Mouse (Mus musculus) intestine, embryonic 14.5 days (tissue): Measurements from ENCODE around the gene Clasrp. TPM values are rescaled to one million over a fixed set of nuclear protein-coding genes. Genes with fewer than 3 reads are reported as not detected.
A peak's percentile ranks its signal among the peaks of the same experiment; 100 is the strongest.

Experiments
- ATAC-seq: fragments of 200-750 bp; cut with Nextera tagmentation; replicated peaks from 2 replicates; pipeline ENCODE4 v1.8.0; 2017; ENCODE audit warnings: low read depth, moderate number of reproducible peaks, moderate TSS enrichment, moderate library complexity; ENCODE audit not compliant: low FRiP score, low TSS enrichment
- DNase-seq: peaks from one replicate; pipeline ENCODE4 v3.0.0-alpha.2; 2018; ENCODE audit warnings: low spot score
- H3K27ac ChIP-seq: fragments of 300-500 bp; sonication (generic); 2 replicates; pipeline ENCODE4 v1.5.1; 2014; ENCODE audit warnings: low read depth, mild to moderate bottlenecking, control low read depth
- H3K27me3 ChIP-seq: fragments of 300-500 bp; sonication (generic); replicated peaks from 2 replicates; pipeline ENCODE4 v1.6.1; 2014; ENCODE audit warnings: low read length, control low read depth; ENCODE audit not compliant: control insufficient read depth, insufficient read depth
- H3K36me3 ChIP-seq: fragments of 300-500 bp; sonication (generic); 2 replicates; pipeline ENCODE4 v1.6.1; 2014; ENCODE audit warnings: low read length, control low read depth; ENCODE audit not compliant: control insufficient read depth, insufficient read depth
- H3K4me1 ChIP-seq: fragments of 300-500 bp; sonication (generic); replicated peaks from 2 replicates; pipeline ENCODE4 v1.6.1; 2014; ENCODE audit warnings: low read length, control low read depth, mixed read lengths; ENCODE audit not compliant: control insufficient read depth, insufficient read depth
- H3K4me2 ChIP-seq: fragments of 300-500 bp; sonication (generic); 2 replicates; pipeline ENCODE4 v1.6.1; 2014; ENCODE audit warnings: low read length
- H3K4me3 ChIP-seq: fragments of 300-500 bp; sonication (generic); 2 replicates; pipeline ENCODE4 v1.5.1; 2014; ENCODE audit warnings: low read depth, low read length, control low read depth, mixed read lengths
- H3K9ac ChIP-seq: fragments of 300-500 bp; sonication (generic); 2 replicates; pipeline ENCODE4 v1.6.1; 2014; ENCODE audit warnings: mild to moderate bottlenecking, low read length
- H3K9me3 ChIP-seq: fragments of 300-500 bp; sonication (generic); 2 replicates; pipeline ENCODE4 v1.6.1; 2016; ENCODE audit warnings: low read length, control low read depth; ENCODE audit not compliant: control insufficient read depth
- WGBS: fragments of 180-500 bp; shearing (Covaris S2); extraction: QIAGEN DNeasy Blood & Tissue Kit; methylation state at CpG from one replicate; pipeline ENCODE4 v1.1.7; 2014; 5-methylcytosine and 5-hydroxymethylcytosine counted together
- polyA plus RNA-seq: library from polyadenylated mRNA; unstranded; fragments of >200 nt; fragmentation: Nextera tagmentation; extraction: Ambion mirVana; gene quantifications from 2 replicates; pipeline ENCODE4 v1.2.1, GENCODE M21; 2014

Gene Clasrp
- polyA plus RNA-seq, 1 experiment from 2014 or later: 46.4 TPM

DNA sequence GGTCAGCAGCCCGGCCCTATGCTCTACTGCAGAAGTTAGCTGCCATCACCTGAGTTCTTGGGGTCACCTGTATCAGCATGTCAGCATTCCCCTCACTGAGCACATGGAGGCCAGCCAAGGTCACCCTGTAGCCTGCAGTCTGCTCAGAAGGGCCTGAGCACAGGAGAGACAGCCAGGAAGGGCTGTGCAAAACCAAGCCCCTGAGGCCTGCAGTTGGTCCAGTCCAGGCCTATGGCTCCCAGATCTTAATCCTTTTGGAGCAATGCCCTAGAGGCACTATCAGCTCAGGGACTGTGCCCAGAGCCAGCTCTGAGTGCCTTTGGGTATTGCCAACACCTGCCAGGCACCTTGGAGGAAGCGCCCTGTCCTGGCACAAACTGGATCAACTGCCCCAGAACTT is 47.2 kb downstream of the Clasrp start:
- no peaks in the 10 kb centered on the region for H3K27me3 ChIP-seq
- ATAC-seq (no peak), DNase-seq (no peak)
- no peak overlapping the region for H3K9ac ChIP-seq
- H3K9me3 ChIP-seq: no peaks in the 10 kb centered on the region
- H3K4me3 ChIP-seq: no peak overlapping the region
- no peak overlapping the region for H3K27ac ChIP-seq
- H3K4me1 ChIP-seq: peaks cover 29% of the 10 kb centered on the region
- WGBS: 98% methylated on average over 2 of the region's 2 CpGs
- peaks cover 32% of the 10 kb centered on the region for H3K36me3 ChIP-seq
- no peak overlapping the region for H3K4me2 ChIP-seq

DNA sequence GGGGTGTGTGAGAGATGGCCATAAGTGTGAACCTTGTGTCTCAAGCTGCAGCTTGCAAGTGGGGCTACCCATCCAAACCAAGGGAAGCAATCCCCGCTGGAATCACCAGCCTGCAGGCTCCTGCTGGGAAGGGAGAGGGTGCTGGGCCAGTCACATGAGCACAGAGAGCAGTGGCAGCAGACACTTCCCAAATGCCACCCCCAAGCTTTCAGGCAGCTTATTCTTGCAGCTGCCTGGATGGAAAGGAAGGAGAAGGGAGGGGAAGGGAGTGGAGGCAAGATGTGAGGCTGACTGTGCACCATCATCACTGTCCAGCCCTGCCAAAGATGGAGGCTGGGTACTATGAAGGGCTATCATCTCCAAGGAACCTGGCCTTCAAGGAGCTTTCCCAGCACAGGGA is 50.1 kb downstream of the Clasrp start:
- ATAC-seq (no peak), DNase-seq (no peak)
- no peak overlapping the region for H3K4me3 ChIP-seq
- H3K4me2 ChIP-seq: no peak overlapping the region
- no peaks in the 10 kb centered on the region for H3K27me3 ChIP-seq
- no peaks in the 10 kb centered on the region for H3K9me3 ChIP-seq
- no peak overlapping the region for H3K27ac ChIP-seq
- H3K9ac ChIP-seq: no peak overlapping the region
- peaks cover 32% of the 10 kb centered on the region for H3K36me3 ChIP-seq
- H3K4me1 ChIP-seq: peaks cover 9% of the 10 kb centered on the region
- 86% methylated on average over 1 of the region's 1 CpGs for WGBS

DNA sequence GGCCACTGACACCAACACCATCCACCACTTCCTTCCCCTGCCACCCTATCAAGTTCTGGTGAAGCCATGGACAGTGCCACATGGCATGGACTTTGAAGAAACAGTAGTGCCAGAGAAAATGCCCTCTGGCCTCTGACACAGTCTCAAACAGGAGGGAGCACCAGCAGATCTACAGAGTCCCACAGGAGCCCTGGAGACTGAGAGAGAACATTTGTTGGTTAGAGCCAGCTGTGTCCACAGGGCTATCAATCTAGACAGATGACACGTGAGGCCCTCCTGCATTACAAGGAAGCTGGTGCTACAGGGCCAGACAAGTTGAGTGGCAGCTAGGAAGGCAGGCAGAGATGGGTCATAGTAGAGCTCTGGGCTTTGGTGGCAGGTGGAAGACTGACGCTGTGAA is 51.8 kb downstream of the Clasrp start:
- WGBS: 61% methylated on average over 2 of the region's 2 CpGs
- DNase-seq (no peak), ATAC-seq (no peak)
- Histone ChIP-seq H3K4me2 (no peak overlapping the region), H3K27ac (no peak overlapping the region), H3K9me3 (no peaks in the 10 kb centered on the region), H3K9ac (no peak overlapping the region), H3K27me3 (no peaks in the 10 kb centered on the region), H3K4me3 (no peak overlapping the region), H3K4me1 (0 out of 2 replicates have a peak, but pooled peaks cover 2% of the 10 kb centered on the region), H3K36me3 (peaks cover 32% of the 10 kb centered on the region)

DNA sequence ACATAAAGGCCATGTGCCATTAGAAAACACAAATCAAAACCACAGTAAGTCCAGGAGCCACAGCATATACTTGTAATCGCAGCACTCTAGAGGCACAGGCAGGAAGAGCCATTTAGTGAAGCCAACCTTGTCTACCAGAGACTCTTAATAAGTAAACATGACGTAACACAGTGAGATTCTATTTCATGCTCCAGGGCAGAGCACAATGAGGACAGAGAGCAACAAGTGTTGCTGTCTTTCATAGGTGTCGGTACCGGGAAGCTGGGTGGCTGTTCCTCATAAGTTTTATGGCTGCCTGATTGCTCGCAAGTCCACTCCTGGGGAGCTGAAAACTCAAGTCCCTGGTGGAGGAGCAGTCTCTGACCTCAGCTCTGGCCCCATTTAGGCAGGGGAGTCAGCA is 52.7 kb downstream of the Clasrp start:
- WGBS: 66% methylated on average over 5 of the region's 5 CpGs
- Histone ChIP-seq H3K36me3 (peaks cover 32% of the 10 kb centered on the region), H3K4me1 (peaks cover 8% of the 10 kb centered on the region; the same call in 1 of the 2 replicates), H3K27ac (no peak overlapping the region), H3K9me3 (no peaks in the 10 kb centered on the region), H3K4me2 (no peak overlapping the region), H3K9ac (no peak overlapping the region), H3K27me3 (no peaks in the 10 kb centered on the region), H3K4me3 (no peak overlapping the region)
- no peak for DNase-seq
- no peak for ATAC-seq

DNA sequence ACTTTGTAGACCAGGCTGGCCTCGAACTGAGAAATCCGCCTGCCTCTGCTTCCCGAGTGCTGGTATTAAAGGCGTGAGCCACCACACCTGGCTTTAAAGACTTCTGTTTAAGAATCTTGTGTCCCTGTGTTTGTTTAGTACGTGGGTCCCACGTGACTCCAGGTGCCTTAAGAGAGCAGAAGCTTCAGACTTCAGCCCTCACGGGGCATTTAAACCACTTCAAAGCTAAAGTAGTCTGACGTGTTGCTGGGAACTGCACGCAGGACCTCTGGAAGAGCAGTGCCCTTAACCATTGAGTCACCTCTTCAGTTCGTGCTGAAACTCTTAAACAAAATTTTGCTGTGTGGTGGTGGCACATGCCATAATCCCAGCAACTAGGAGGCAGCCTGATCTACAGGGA is 54.9 kb downstream of the Clasrp start:
- H3K4me3 ChIP-seq: no peak overlapping the region
- H3K27ac ChIP-seq: no peak overlapping the region
- WGBS: 76% methylated on average over 10 of the region's 10 CpGs
- no peak for ATAC-seq
- no peak for DNase-seq
- no peak overlapping the region for H3K9ac ChIP-seq
- peaks cover 20% of the 10 kb centered on the region for H3K4me1 ChIP-seq
- H3K4me2 ChIP-seq: no peak overlapping the region
- no peaks in the 10 kb centered on the region for H3K27me3 ChIP-seq
- no peaks in the 10 kb centered on the region for H3K9me3 ChIP-seq
- peaks cover 21% of the 10 kb centered on the region; the same call in 1 of the 2 replicates for H3K36me3 ChIP-seq

DNA sequence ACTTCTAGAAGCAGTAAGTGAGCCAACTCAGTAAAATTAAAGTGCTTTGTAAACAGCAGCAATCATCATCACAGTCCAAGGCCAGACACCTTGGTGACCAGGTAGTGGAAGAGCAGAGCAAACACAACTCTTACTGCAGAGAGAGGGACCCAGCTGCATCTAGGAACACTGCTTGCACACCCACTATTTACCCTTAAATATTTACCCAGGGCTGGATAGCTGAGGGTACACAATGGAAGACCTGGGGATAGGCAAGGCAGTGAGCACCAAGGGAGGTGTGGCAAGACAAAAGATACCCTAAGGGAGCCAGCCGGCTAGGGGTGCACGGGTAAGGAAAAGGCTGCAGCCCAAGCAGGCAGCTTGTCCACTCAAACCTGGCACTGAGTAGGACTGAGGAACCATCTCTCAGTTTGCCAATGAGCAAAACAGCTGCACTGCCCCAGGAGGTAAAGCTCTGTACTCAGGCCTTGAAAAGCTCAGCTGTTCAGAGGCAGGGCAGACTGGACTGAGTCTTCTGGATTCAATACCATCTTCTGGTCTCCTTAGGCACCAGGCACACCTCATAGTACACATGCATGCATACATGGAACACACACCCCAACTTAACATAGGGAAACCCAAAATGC is 56.8 kb downstream of the Clasrp start:
- no peak overlapping the region for H3K27ac ChIP-seq
- WGBS: 72% methylated on average over 2 of the region's 2 CpGs

DNA sequence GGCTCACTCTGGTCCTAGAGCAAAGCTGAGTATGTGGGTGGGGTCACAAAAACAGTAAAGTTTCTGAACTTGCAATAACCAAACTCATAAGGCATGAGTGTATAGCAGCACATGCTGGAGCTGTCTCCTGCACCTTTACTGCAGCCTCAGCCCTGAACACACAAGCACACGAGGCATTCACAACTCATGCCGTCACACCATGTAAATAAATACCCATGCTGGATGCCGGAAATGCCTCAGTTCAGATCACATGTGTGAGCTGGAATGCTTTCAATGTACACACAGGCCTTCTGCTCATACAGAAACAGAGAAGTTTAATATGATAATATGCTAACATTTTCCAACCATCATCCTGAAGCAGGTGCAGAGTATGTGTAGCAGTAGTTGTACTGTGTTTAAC is 58.3 kb downstream of the Clasrp start:
- Histone ChIP-seq H3K4me2 (no peak overlapping the region), H3K9me3 (no peaks in the 10 kb centered on the region), H3K27ac (no peak overlapping the region), H3K36me3 (0 out of 2 replicates have a peak, but pooled peaks cover 5% of the 10 kb centered on the region), H3K4me3 (no peak overlapping the region), H3K4me1 (peaks cover 24% of the 10 kb centered on the region), H3K27me3 (no peaks in the 10 kb centered on the region), H3K9ac (no peak overlapping the region)
- no peak for DNase-seq
- 29% methylated on average over 3 of the region's 3 CpGs for WGBS
- 0 out of 2 replicates have a peak, but pooled peaks have one; percentile 8 for ATAC-seq

More for the DNA sequence above, 56.8 kb downstream of the Clasrp start:
- Histone ChIP-seq H3K9ac (no peak overlapping the region), H3K9me3 (no peaks in the 10 kb centered on the region), H3K36me3 (peaks cover 4% of the 10 kb centered on the region; the same call in 1 of the 2 replicates), H3K4me3 (no peak overlapping the region), H3K4me2 (no peak overlapping the region), H3K4me1 (peaks cover 26% of the 10 kb centered on the region), H3K27me3 (no peaks in the 10 kb centered on the region)
- DNase-seq (no peak), ATAC-seq (0 out of 2 replicates have a peak, but pooled peaks have one; percentile 32)

DNA sequence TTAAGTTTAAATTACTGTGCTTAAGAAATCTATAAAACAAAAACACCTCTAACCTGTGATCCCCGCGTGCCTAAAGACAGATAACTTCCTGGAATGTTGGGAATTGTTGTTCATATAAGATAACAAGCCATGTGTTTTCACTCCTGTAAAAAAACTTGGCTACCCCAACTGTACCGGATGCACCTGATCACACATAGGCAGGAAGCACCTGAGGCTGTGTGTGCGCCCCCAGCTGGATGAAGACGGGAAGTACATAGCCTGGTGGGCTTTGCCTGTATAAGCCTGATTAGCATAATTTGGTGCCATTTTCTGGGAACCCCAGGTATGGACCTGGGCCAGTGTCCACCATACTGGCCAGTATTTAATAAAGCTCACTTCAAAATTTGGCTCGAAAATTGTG is 60.7 kb downstream of the Clasrp start:
- Histone ChIP-seq H3K9ac (no peak overlapping the region), H3K27ac (no peak overlapping the region), H3K4me2 (no peak overlapping the region), H3K4me1 (peaks cover 24% of the 10 kb centered on the region), H3K4me3 (no peak overlapping the region), H3K36me3 (0 out of 2 replicates have a peak, but pooled peaks cover 5% of the 10 kb centered on the region), H3K27me3 (no peaks in the 10 kb centered on the region), H3K9me3 (no peaks in the 10 kb centered on the region)
- no peak for DNase-seq
- ATAC-seq: no peak
- 48% methylated on average over 6 of the region's 6 CpGs for WGBS

DNA sequence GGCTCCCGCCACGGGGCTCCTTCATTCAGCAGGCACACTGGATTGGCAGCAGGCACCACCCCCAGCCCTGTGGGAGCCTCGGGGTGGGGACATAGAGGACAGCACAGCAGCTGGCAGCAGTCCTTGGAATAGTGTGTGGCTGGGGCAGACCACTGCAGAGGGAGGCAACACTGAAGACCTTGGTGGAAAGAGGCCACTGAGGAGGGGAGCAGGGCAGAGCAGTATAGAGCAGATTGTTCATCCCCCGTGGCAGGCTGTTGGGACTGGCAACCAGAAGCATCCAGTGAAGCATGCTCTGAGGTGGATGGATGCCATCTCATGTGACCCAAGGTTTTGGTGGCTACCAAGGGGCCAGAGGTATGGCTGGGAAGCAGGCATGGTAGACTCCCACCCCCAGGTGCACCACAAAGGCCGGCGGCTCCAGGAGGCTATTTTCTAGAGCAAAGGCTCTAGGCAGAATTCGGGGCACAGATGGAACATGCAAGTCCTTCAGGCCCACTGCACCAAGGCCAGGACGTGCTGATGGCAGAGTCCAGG is 62.1 kb downstream of the Clasrp start:
- Histone ChIP-seq H3K9ac (no peak overlapping the region), H3K27me3 (no peaks in the 10 kb centered on the region), H3K4me2 (no peak overlapping the region), H3K4me3 (no peak overlapping the region), H3K9me3 (no peaks in the 10 kb centered on the region), H3K36me3 (0 out of 2 replicates have a peak, but pooled peaks cover 5% of the 10 kb centered on the region), H3K27ac (no peak overlapping the region), H3K4me1 (peaks cover 24% of the 10 kb centered on the region)
- no peak for ATAC-seq
- 75% methylated on average over 8 of the region's 8 CpGs for WGBS
- DNase-seq: no peak
